Mouse (Mus musculus): ENCODE measurements around the gene Gm5129. TPM values are rescaled to one million over a fixed set of nuclear protein-coding genes. Genes with fewer than 3 reads are reported as not detected.

The Gm5129 gene
- total and polyA plus RNA-seq, 3 experiments, result not detected

DNA sequence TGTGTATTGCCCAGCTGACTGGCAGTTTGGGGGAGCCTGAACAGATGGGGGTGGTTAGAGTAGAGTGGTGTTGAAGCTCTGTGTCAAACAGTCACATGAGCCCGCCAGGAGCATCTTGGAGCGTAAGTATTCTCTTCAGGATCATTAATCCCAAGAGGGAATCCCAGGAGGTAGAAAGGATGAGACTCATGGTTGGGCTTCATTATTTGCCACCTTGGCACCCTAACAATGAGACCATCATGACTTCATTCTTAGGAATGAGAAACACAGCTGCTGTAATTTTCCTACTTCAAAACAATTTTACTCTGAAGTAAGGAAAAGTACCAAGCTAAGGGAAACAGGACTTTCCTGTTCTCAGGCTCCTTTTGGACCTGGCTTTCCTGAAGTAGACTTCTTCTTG is 10.4 kb downstream of the Gm5129 start:
- Histone ChIP-seq H3K4me3 (ENCODE audit: control insufficient read depth in 1 of 2, insufficient read depth in 1 of 2, low read depth in 2 of 2, low read length in 2 of 2) (no peak overlapping the region), H3K79me2 (ENCODE audit: control insufficient read depth, insufficient read depth, low read length, poor library complexity) (no peaks in the 10 kb centered on the region), H3K27ac (ENCODE audit: control insufficient read depth, low read depth, low read length) (no peak overlapping the region), H3K36me3 (ENCODE audit: control insufficient read depth in 1 of 2, insufficient read depth in 2 of 2, low read length in 2 of 2) (no peaks in the 10 kb centered on the region), H3K9ac (ENCODE audit: control insufficient read depth, low read depth, low read length, poor library complexity, severe bottlenecking) (no peak overlapping the region), H3K4me1 (ENCODE audit: control insufficient read depth in 1 of 2, insufficient read depth in 2 of 2, low read length in 2 of 2) (no peaks in the 10 kb centered on the region), H3K27me3 (ENCODE audit: control insufficient read depth in 1 of 2, insufficient read depth in 2 of 2, low read length in 2 of 2) (no peaks in the 10 kb centered on the region), H3K9me3 (replicated peaks; ENCODE audit: insufficient read depth, low read length) (no peaks in the 10 kb centered on the region)
- DNase-seq (ENCODE audit: low read depth, low spot score), result no peak
- TF ChIP-seq NRF1 (IDR thresholded peaks at IDR 0.05; ENCODE audit: insufficient read depth, low read depth, low read length, poor library complexity, severe bottlenecking), result no peak
- no peak for TF ChIP-seq CTCF (IDR thresholded peaks at IDR 0.05 in 2 of 3, conservative IDR thresholded peaks at IDR 0.05 in 1 of 3; ENCODE audit: control insufficient read depth in 1 of 3, insufficient read depth in 1 of 3, low read depth in 2 of 3, low read length in 3 of 3, poor library complexity in 1 of 3, severe bottlenecking in 1 of 3)
- no peak for TF ChIP-seq MEF2A (IDR thresholded peaks at IDR 0.05; ENCODE audit: extremely low read depth, insufficient replicate concordance, low read depth, low read length, poor library complexity, severe bottlenecking)
- TF ChIP-seq UBTF (IDR thresholded peaks at IDR 0.05; ENCODE audit: borderline replicate concordance, insufficient read depth, low read depth, low read length), result no peak
- TF ChIP-seq HCFC1 (IDR thresholded peaks at IDR 0.05; ENCODE audit: low read depth, low read length), result no peak
- no peak for TF ChIP-seq MXI1 (IDR thresholded peaks at IDR 0.05; ENCODE audit: low read depth, low read length)
- no peak for TF ChIP-seq ZMIZ1 (IDR thresholded peaks at IDR 0.05; ENCODE audit: low read depth, low read length)
- TF ChIP-seq RAD21 (IDR thresholded peaks at IDR 0.05; ENCODE audit: low read depth, low read length), result no peak
- TF ChIP-seq CHD2 (IDR thresholded peaks at IDR 0.05; ENCODE audit: low read length), result no peak
- no peak for TF ChIP-seq TBP (IDR thresholded peaks at IDR 0.05; ENCODE audit: low read depth, low read length)
- TF ChIP-seq GABPA (IDR thresholded peaks at IDR 0.05; ENCODE audit: low read depth, low read length), result no peak

DNA sequence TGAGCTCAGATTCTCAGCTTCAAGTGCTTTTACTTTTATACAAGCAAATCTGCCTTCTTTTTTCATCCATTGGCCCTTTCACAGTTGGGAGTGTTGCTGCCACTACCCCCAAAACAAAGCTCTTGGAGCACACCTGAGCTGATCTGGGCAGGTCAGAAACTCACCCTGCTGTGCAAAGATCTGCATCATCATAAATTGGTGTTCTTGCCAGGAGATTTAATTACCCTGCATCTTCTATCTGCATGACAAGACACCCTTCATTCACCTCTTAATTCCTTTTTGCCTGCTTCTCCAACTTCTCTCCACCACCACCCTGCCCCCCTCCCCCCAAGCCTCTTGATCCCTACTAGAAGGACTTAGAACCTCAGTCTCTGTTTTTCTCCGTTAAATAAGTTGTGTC is 14.6 kb downstream of the Gm5129 start:
- TF ChIP-seq POLR2AphosphoS5 (IDR thresholded peaks at IDR 0.05; ENCODE audit: borderline replicate concordance, low read depth, low read length) (no peak), MEF2A (IDR thresholded peaks at IDR 0.05; ENCODE audit: extremely low read depth, insufficient replicate concordance, low read depth, low read length, poor library complexity, severe bottlenecking) (no peak), TAL1 (IDR thresholded peaks at IDR 0.05; ENCODE audit: low read length) (no peak), CHD2 (IDR thresholded peaks at IDR 0.05; ENCODE audit: low read length) (no peak), ETS1 (IDR thresholded peaks at IDR 0.05; ENCODE audit: low read depth, low read length) (no peak), USF1 (IDR thresholded peaks at IDR 0.05; ENCODE audit: low read depth, low read length) (no peak)
- no peaks in the 10 kb centered on the region for H3K9me3 ChIP-seq (replicated peaks; ENCODE audit: insufficient read depth, low read length)
- no peaks in the 10 kb centered on the region for H3K36me3 ChIP-seq (ENCODE audit: control insufficient read depth in 1 of 2, insufficient read depth in 2 of 2, low read length in 2 of 2)
- H3K27ac ChIP-seq (ENCODE audit: control insufficient read depth, low read depth, low read length), result no peak overlapping the region
- H3K79me2 ChIP-seq (ENCODE audit: control insufficient read depth, insufficient read depth, low read length, poor library complexity), result no peaks in the 10 kb centered on the region
- no peaks in the 10 kb centered on the region for H3K4me1 ChIP-seq (ENCODE audit: control insufficient read depth in 1 of 2, insufficient read depth in 2 of 2, low read length in 2 of 2)
- no peak overlapping the region for H3K4me3 ChIP-seq (ENCODE audit: control insufficient read depth in 1 of 2, insufficient read depth in 1 of 2, low read depth in 2 of 2, low read length in 2 of 2)
- H3K9ac ChIP-seq (ENCODE audit: control insufficient read depth, low read depth, low read length, poor library complexity, severe bottlenecking), result no peak overlapping the region
- H3K27me3 ChIP-seq (ENCODE audit: control insufficient read depth in 1 of 2, insufficient read depth in 2 of 2, low read length in 2 of 2), result no peaks in the 10 kb centered on the region
- no peak for DNase-seq (ENCODE audit: low read depth, low spot score)

All from MEL (cell line).